Mouse (Mus musculus): ENCODE data around the gene Olfr167. TPM values are rescaled to one million over a fixed set of nuclear protein-coding genes. Genes with fewer than 3 reads are reported as not detected.
"Not testable (repeated sequence)": the region's sequence is repeated elsewhere in the genome, so short reads cannot be mapped to it uniquely, and the experiment has no call there.

The Olfr167 gene
- total RNA-seq (2021): not detected
- long read RNA-seq, experiment 1: 0 reads
- long read RNA-seq, experiment 2: 0 reads

DNA sequence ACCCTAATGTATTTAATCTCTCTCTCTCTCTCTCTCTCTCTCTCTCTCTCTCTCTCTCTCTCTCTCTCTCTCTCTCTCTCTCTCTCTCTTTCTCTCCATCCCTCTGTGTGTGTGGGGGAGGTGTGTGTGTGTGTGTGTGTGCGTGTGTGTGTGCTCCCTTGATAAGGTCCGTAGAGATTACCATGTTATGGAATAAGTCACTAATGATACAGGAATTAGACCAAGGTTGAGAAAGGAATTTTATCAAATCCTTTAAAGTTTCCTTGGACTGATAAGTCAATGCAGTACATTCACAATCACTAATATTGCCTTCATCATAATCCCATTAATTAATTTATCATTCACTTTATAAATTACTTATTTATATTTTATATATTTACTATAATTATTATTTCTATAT lies at the start of gene Olfr167:
Olfr167 (minus strand) TSS at position 101 of the 400 bp plus-strand sequence.
- DNase-seq (ENCODE audit: low spot score in 2 of 2): no peak

DNA sequence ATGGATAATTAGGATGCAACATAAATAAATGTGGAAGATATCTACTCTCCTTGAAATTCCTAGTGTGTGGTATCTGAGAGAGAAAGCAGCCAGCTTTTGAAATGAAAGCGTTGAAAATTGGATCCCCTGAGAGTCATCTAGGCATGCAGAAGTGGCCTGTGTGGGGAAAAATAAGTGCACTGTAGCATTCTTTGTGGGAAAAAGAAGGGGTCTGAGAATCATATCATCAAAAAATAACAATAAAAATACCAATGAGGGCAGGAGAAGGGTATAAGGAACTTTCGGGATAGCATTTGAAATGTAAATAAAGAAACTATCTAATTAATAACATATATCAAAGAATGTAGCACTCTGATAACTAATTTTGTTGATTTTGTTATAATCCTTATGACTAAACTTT lies 49.6 kb upstream of the Olfr167 start, which contains the start of gene Olfr169:
Olfr169 (minus strand) TSS at position 101 of the 400 bp plus-strand sequence.
- not testable (repeated sequence) for DNase-seq (ENCODE audit: low spot score in 2 of 2)

DNA sequence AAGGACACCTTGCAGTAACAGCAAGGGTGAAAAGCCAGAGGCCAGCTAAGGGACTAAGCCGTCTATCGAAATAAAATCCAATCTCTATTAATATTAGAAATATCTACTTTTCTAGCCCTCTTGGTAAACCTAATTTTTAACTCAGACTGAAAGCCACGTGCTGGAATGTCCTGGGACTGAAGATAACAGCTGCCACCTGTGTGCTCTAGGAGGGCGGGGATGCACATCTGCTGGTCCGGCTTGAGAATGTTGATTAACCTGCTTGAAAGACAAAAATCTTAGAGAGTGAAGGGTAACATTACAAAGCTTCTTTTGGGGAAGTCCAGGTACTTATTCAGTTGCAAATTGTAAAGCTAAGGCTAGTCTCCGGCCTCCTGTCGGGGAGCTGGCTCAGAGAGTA lies 31.4 kb upstream of the Olfr167 start:
- DNase-seq (ENCODE audit: low spot score in 2 of 2): not testable (repeated sequence)

- DNase-seq (ENCODE audit: low spot score in 2 of 2): not testable (repeated sequence)
Observed at GRCm38 (mm10) chr16:19552246-19552645, 30.2 kb upstream of the Olfr167 start.

DNA sequence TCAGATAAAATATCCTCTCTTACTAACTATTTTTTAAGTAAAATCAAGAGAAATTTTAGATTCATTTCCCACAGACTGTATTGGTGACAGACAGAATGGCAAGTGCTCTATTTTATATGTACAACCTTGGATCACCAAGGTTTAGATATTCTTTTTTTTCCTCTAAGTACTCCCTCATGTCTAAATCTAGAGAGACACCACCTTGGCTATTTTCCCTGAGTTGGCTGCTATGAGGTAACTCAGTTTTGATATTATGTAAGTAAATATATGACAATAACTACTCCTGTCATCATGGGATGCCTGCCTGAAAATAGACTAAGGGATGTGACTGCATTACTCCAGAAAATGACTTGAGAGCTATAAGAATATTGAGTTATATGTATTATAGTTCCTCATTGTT lies 13.4 kb upstream of the Olfr167 start, which contains the start of gene Olfr168:
Olfr168 (minus strand) TSS at position 101 of the 400 bp plus-strand sequence.
- no peak for DNase-seq (ENCODE audit: low spot score in 2 of 2)

DNA sequence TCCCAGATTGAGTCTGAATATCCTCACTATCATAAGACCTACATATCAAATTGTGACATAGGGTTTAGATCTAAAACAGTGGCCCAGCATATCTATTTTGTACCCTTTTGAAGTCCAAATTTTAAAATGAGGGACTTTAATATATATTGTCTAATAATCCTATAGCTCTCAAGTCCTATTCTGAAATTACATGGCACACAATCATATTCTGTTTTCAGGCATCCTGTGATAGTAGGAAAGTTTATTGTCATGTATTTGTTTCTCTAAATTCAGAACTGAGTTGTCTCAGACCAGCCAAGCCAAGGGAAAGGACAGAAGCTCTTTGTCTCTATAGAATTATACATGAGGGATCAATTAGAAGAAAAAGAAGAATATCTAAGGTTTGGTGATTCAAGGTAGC lies 38.7 kb downstream of the Olfr167 start, which contains the start of gene Olfr166:
Olfr166 (plus strand) TSS at position 301 of the 400 bp plus-strand sequence.
- DNase-seq (ENCODE audit: low spot score in 2 of 2): no peak

- no peak for DNase-seq (ENCODE audit: low spot score in 2 of 2)
Observed at GRCm38 (mm10) chr16:19464365-19464764, 57.7 kb downstream of the Olfr167 start.

Other genes starting within 250 kb of the Olfr167 start
- not detected for gene Olfr164, start 208.2 kb downstream of the Olfr167 start, total RNA-seq (2021)
- gene Olfr165, start 99.1 kb downstream of the Olfr167 start, total RNA-seq (2021): not detected
- gene Olfr166, start 38.6 kb downstream of the Olfr167 start, total RNA-seq (2021): not detected
- not detected for gene Olfr168, start 13.3 kb upstream of the Olfr167 start, total RNA-seq (2021)
- not detected for gene Olfr169, start 49.5 kb upstream of the Olfr167 start, total RNA-seq (2021)
- gene Olfr170, start 89.6 kb upstream of the Olfr167 start, total RNA-seq (2021): not detected
- not detected for gene Olfr171, start 107.7 kb upstream of the Olfr167 start, total RNA-seq (2021)
- under 1 TPM in 1 of 2 experiments, not detected in 1; 0.08 TPM for gene Lamp3, start 184.1 kb upstream of the Olfr167 start, total RNA-seq (2021)
- 1 to 10 TPM; 2.7 to 4.0 TPM for gene B3gnt5, start 237.9 kb upstream of the Olfr167 start, total RNA-seq (2021)

Data from adrenal gland, postnatal 4 days (tissue).